Mouse (Mus musculus): ENCODE results near the gene Lrrc8c. TPM values are rescaled to one million over a fixed set of nuclear protein-coding genes. Genes with fewer than 3 reads are reported as not detected.

Lrrc8c gene
- polyA plus RNA-seq, 1 experiment from 2014 or later, result 17.9 TPM

DNA sequence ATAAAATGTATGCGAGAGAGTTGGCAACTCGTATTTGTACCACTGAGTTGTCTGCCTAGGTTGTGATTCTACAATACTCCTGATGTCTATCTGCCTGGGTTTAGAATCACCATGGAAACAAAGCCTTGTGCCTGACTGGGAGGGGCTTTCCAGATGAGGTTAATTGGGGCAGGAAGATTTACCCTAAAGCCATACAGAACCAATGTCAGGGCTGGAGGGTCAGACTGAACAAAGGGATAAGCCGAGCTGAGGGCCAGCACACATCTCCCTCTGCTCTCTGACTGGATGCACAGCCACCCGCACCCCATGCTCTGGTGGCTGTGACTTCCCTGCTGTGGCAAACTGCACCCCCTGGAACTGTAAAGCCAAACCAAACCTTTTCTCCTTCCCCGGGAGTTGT is 94.8 kb downstream of the Lrrc8c start:
- H3K4me2 ChIP-seq, result no peak overlapping the region
- no peaks in the 10 kb centered on the region for H3K36me3 ChIP-seq
- no peaks in the 10 kb centered on the region for H3K9me3 ChIP-seq
- H3K4me3 ChIP-seq, result no peak overlapping the region
- no peaks in the 10 kb centered on the region for H3K27me3 ChIP-seq
- no peak overlapping the region for H3K9ac ChIP-seq
- no peaks in the 10 kb centered on the region for H3K4me1 ChIP-seq
- ATAC-seq (ENCODE audit: insufficient number of reproducible peaks, low FRiP score, low TSS enrichment, low read depth), result no peak
- 65% methylated on average over 5 of the region's 5 CpGs for WGBS
- H3K27ac ChIP-seq, result no peak overlapping the region

DNA sequence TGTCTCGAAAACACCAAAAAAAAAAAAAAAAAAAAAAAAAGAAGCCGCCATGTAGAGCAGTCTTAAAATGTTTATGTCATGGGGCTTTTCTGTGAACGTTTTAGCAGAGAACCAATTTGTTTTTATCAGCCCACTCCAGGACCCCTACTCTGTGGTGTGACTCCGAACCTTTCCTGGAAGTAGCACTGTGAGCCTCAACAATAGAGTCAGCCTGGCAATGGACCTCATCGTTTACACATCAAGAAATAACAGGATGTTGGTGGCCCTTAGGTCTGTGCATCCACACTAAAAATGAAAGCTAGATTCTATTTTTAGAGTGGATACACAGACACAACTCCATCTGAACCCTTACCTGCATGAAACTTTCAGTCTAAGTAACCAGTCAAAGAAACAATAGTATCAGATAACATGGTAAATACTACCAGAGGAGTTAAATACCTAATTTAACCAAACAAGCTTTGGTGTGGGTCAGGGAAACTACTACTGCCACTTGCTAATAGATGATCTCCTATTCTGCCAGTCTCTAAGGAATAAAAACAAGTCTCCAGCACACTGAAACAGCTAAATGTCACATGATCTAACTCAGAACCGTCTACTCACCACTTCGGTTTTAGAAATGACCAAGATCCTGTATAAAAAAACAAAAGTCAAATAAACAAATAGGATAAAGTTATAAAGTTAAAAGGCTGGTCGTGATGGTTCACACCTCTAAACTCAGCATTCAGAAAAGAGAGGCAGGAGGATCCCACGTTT is 95.7 kb downstream of the Lrrc8c start:
- Histone ChIP-seq H3K4me1 (no peaks in the 10 kb centered on the region), H3K27ac (no peak overlapping the region), H3K4me3 (no peak overlapping the region), H3K9me3 (no peaks in the 10 kb centered on the region), H3K9ac (no peak overlapping the region), H3K27me3 (no peaks in the 10 kb centered on the region), H3K36me3 (no peaks in the 10 kb centered on the region), H3K4me2 (no peak overlapping the region)
- WGBS, result 62% methylated on average over 9 of the region's 9 CpGs
- no peak for ATAC-seq (ENCODE audit: insufficient number of reproducible peaks, low FRiP score, low TSS enrichment, low read depth)

GRCm38 (mm10) chr5:105615871-105616454 is 96.8 kb downstream of the Lrrc8c start:
- Histone ChIP-seq H3K4me2 (no peak overlapping the region), H3K36me3 (no peaks in the 10 kb centered on the region), H3K4me3 (no peak overlapping the region), H3K4me1 (0 out of 2 replicates have a peak, but pooled peaks cover 4% of the 10 kb centered on the region), H3K9ac (no peak overlapping the region), H3K9me3 (no peaks in the 10 kb centered on the region), H3K27ac (no peak overlapping the region), H3K27me3 (no peaks in the 10 kb centered on the region)
- ATAC-seq (ENCODE audit: insufficient number of reproducible peaks, low FRiP score, low TSS enrichment, low read depth), result no peak
- 56% methylated on average over 7 of the region's 7 CpGs for WGBS

DNA sequence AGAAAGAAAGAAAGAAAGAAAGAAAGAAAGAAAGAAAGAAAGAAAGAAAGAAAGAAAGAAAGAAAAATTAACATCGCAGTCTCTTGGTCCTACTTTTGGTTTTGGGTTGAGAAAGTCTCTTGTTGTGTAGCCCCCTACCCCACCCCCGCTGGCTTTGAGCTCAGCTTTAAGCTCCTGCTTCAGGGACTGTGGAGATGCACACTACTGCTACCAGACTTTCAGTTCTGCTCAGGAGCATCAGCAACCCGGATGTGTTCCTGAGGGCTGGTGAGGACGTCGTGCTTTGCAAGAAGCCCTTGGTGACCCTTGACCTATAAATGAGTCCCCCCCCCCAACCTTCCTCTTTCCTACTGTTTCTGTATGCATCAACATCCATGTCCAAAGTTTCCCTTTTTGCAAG is 97.3 kb downstream of the Lrrc8c start:
- Histone ChIP-seq H3K9me3 (no peaks in the 10 kb centered on the region), H3K9ac (no peak overlapping the region), H3K4me2 (no peak overlapping the region), H3K4me3 (no peak overlapping the region), H3K36me3 (no peaks in the 10 kb centered on the region), H3K27ac (no peak overlapping the region), H3K27me3 (no peaks in the 10 kb centered on the region), H3K4me1 (0 out of 2 replicates have a peak, but pooled peaks cover 4% of the 10 kb centered on the region)
- 75% methylated on average over 5 of the region's 5 CpGs for whole genome bisulfite sequencing
- ATAC-seq (ENCODE audit: insufficient number of reproducible peaks, low FRiP score, low TSS enrichment, low read depth), result no peak

DNA sequence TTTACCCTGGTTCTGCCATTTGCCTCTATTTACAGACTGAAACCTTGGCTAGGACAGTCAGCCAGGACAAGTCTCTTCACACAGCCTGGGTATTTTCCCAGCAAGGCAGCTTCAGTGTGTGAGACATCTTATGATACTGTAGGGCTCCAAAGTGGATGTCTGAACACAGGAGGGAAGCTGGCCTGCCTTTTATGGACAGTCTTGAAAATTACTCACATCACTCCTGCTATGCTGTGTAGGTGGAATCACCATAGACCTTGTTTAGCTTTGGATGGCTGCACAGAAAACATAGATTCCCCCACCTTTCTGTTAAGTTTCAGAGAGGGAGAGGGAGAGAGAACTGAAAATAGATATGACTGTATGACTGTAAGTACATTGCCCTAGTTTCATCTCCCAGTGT is 99.3 kb downstream of the Lrrc8c start:
- Histone ChIP-seq H3K4me1 (0 out of 2 replicates have a peak, but pooled peaks cover 4% of the 10 kb centered on the region), H3K4me3 (no peak overlapping the region), H3K36me3 (no peaks in the 10 kb centered on the region), H3K4me2 (no peak overlapping the region), H3K27ac (no peak overlapping the region), H3K9ac (no peak overlapping the region), H3K9me3 (no peaks in the 10 kb centered on the region), H3K27me3 (no peaks in the 10 kb centered on the region)
- no peak for ATAC-seq (ENCODE audit: insufficient number of reproducible peaks, low FRiP score, low TSS enrichment, low read depth)

- no peaks in the 10 kb centered on the region for H3K36me3 ChIP-seq
- no peak overlapping the region for H3K4me2 ChIP-seq
- no peak overlapping the region for H3K27ac ChIP-seq
- 79% methylated on average over 2 of the region's 2 CpGs for WGBS
- no peak overlapping the region for H3K9ac ChIP-seq
- H3K9me3 ChIP-seq, result no peaks in the 10 kb centered on the region
- no peak for ATAC-seq (ENCODE audit: insufficient number of reproducible peaks, low FRiP score, low TSS enrichment, low read depth)
- no peaks in the 10 kb centered on the region for H3K27me3 ChIP-seq
- H3K4me3 ChIP-seq, result no peak overlapping the region
- 0 out of 2 replicates have a peak, but pooled peaks cover 4% of the 10 kb centered on the region for H3K4me1 ChIP-seq
These were observed 100.5 kb downstream of the Lrrc8c start for GRCm38 (mm10) chr5:105619666-105620065.

GRCm38 (mm10) chr5:105620505-105621116 is 101.4 kb downstream of the Lrrc8c start:
- no peak overlapping the region for H3K4me3 ChIP-seq
- 55% methylated on average over 6 of the region's 6 CpGs for WGBS
- no peak overlapping the region for H3K4me2 ChIP-seq
- no peak overlapping the region for H3K27ac ChIP-seq
- peaks cover 9% of the 10 kb centered on the region; the same call in 1 of the 2 replicates for H3K4me1 ChIP-seq
- H3K27me3 ChIP-seq, result no peaks in the 10 kb centered on the region
- ATAC-seq (ENCODE audit: insufficient number of reproducible peaks, low FRiP score, low TSS enrichment, low read depth), result no peak; the same call in 1 of the 2 replicates
- H3K9ac ChIP-seq, result no peak overlapping the region
- H3K9me3 ChIP-seq, result no peaks in the 10 kb centered on the region
- no peaks in the 10 kb centered on the region for H3K36me3 ChIP-seq

DNA sequence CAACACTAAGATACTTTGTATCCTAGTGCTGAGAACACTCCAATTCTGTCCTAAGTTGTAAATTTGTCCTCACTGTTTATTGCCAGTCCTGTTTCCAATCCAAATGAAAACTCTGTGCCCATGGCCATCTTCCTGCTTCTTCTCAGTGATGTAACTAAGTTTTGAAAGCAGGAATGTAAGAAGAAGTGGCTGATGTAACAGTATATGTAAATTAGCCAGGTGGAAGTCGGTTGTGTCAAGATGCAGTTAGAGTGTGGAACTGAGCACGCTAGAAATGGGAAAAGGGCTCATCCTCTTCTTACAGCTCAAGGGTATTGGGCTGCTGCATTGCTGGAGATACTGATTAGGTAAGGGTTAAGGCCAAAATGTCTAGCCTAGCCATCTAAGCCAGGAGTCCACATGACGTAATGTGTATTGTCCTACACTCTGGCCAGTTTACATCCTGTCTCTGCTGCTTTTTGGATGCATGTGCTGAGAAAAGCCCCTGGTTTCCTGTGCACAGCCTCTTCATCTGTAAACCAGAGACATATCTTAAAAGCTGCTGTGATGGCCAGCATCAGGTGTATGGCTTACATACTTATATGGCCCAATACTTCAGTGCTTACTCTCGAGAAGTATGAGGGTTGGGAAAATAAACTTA is 104.0 kb downstream of the Lrrc8c start:
- no peaks in the 10 kb centered on the region for H3K36me3 ChIP-seq
- peaks cover 11% of the 10 kb centered on the region; the same call in 1 of the 2 replicates for H3K4me1 ChIP-seq
- ATAC-seq (ENCODE audit: insufficient number of reproducible peaks, low FRiP score, low TSS enrichment, low read depth), result no peak
- no peak overlapping the region for H3K4me2 ChIP-seq
- no peaks in the 10 kb centered on the region for H3K27me3 ChIP-seq
- no peaks in the 10 kb centered on the region for H3K9me3 ChIP-seq
- no peak overlapping the region for H3K4me3 ChIP-seq
- no peak overlapping the region for H3K27ac ChIP-seq
- WGBS, result 51% methylated on average over 4 of the region's 4 CpGs
- no peak overlapping the region for H3K9ac ChIP-seq

- Histone ChIP-seq H3K4me1 (peaks cover 15% of the 10 kb centered on the region; the same call in 1 of the 2 replicates), H3K36me3 (no peaks in the 10 kb centered on the region), H3K9ac (no peak overlapping the region), H3K4me2 (no peak overlapping the region), H3K27ac (no peak overlapping the region), H3K9me3 (no peaks in the 10 kb centered on the region), H3K4me3 (no peak overlapping the region), H3K27me3 (no peaks in the 10 kb centered on the region)
- WGBS, result 86% methylated on average over 3 of the region's 3 CpGs
- no peak for ATAC-seq (ENCODE audit: insufficient number of reproducible peaks, low FRiP score, low TSS enrichment, low read depth)
These were observed 105.1 kb downstream of the Lrrc8c start for GRCm38 (mm10) chr5:105624257-105624656.

- ATAC-seq (ENCODE audit: insufficient number of reproducible peaks, low FRiP score, low TSS enrichment, low read depth), result no peak
- Histone ChIP-seq H3K36me3 (no peaks in the 10 kb centered on the region), H3K9ac (no peak overlapping the region), H3K9me3 (no peaks in the 10 kb centered on the region), H3K27me3 (no peaks in the 10 kb centered on the region), H3K27ac (no peak overlapping the region), H3K4me1 (peaks cover 14% of the 10 kb centered on the region; the same call in 1 of the 2 replicates), H3K4me3 (no peak overlapping the region), H3K4me2 (no peak overlapping the region)
- 60% methylated on average over 8 of the region's 8 CpGs for WGBS
These were observed 106.4 kb downstream of the Lrrc8c start for GRCm38 (mm10) chr5:105625504-105626150.

DNA sequence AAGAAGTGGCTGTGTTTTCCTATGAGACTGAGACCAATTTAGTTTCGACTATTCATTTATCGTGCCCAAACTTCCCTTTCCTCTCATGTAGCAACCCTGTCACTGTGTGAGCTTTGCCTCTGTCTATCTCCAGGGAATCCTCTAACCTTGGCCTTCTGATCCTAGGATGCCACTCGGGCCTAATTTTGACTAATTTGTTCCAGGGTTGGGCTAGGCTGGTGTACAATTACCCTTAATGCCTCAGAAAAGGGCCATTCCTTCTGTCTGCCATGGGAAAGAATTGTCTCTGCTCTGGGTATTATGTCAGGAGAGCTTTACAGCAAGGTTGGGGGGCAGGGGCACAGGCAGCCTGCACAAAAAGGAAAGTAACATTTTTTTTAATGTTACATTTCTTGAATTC is 107.2 kb downstream of the Lrrc8c start:
- H3K36me3 ChIP-seq, result no peaks in the 10 kb centered on the region
- H3K27ac ChIP-seq, result no peak overlapping the region
- no peak for ATAC-seq (ENCODE audit: insufficient number of reproducible peaks, low FRiP score, low TSS enrichment, low read depth)
- WGBS, result 39% methylated on average over 3 of the region's 3 CpGs
- peaks cover 12% of the 10 kb centered on the region; the same call in 1 of the 2 replicates for H3K4me1 ChIP-seq
- no peak overlapping the region for H3K9ac ChIP-seq
- H3K27me3 ChIP-seq, result no peaks in the 10 kb centered on the region
- no peaks in the 10 kb centered on the region for H3K9me3 ChIP-seq
- no peak overlapping the region for H3K4me2 ChIP-seq
- no peak overlapping the region for H3K4me3 ChIP-seq

All from limb, embryonic 15.5 days (tissue).